Mouse (Mus musculus): ENCODE measurements around the gene Pcbp1. TPM values are rescaled to one million over a fixed set of nuclear protein-coding genes. Genes with fewer than 3 reads are reported as not detected.
"Not testable (repeated sequence)": the region's sequence is repeated elsewhere in the genome, so short reads cannot be mapped to it uniquely, and the experiment has no call there.

Gene Pcbp1
- polyA plus RNA-seq, 1 experiment from 2014 or later, result 518 TPM

DNA sequence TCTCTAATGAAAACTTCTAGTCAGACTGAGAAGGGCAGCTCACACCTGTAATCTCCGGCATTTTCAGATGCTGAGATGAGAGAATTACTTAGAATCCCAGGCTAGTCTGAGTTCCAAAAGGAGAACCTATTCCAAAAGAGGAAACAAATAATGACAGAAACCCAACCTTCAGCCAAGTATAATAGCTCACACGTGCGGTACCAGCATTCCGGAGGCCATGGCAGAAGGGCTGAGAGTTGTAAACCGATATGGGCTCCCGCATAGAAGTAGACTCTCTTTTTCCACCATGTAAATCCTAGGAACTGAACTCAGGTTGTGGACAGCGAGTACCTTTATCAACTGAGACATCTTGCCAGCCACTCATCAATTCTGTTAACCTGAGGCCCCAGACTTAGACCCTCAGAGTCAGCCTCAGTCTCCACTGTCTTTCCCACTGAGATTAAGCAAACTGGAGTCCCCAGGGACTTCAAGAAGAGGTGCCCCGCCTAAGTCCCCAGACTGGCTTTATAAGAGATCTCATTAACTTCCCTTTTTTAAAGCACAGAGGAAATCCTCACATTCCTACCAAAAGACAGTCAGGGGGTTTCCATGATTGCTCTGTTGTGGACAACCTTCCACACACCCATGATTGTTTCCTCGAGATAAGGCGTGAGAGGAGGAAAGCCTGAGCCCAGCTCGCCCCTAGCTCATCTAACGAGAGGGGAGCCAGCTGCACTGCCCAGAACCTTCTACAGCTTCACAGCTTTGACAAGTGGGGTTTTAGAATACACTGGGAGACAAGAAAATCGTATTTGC, 32.5 kb downstream of the Pcbp1 start:
- Histone ChIP-seq H3K4me3 (ENCODE audit: low read depth, low read length) (no peak overlapping the region), H3K36me3 (ENCODE audit: control insufficient read depth, insufficient read depth, low read length) (no peaks in the 10 kb centered on the region), H3K9ac (ENCODE audit: low read length) (no peak overlapping the region), H3K4me1 (ENCODE audit: control insufficient read depth, insufficient read depth, low read length) (no peaks in the 10 kb centered on the region), H3K9me3 (ENCODE audit: control insufficient read depth, low read length) (no peaks in the 10 kb centered on the region), H3K4me2 (ENCODE audit: low read depth) (no peak overlapping the region), H3K27me3 (ENCODE audit: control insufficient read depth, insufficient read depth, low read length) (no peaks in the 10 kb centered on the region), H3K27ac (ENCODE audit: low read depth, low read length) (no peak overlapping the region)
- WGBS, result 84% methylated on average over 13 of the region's 13 CpGs
- ATAC-seq (ENCODE audit: insufficient read depth, low FRiP score, low TSS enrichment), result no peak
- DNase-seq (ENCODE audit: low spot score), result no peak

DNA sequence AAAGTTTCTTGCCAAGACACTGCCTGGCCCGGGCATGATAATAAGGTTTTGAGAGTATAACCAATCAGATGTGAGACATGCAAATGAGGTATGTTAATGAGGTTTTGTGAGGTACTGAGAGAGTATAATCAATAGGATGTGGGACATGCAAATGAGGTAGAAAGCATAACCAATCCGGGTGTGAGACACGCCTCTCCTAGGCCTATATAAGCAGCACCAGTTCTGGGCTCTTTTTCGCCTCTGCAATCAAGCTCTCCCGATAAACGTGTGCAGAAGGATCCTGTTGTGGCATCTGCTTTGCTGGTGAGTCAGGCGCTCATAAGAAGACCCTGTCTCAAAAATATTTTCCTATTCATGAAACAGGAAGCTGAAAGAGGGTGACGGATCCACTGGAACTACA, 35.7 kb downstream of the Pcbp1 start:
- 94% methylated on average over 8 of the region's 8 CpGs for WGBS
- H3K27me3 ChIP-seq (ENCODE audit: control insufficient read depth, insufficient read depth, low read length); H3K4me2 ChIP-seq (ENCODE audit: low read depth); DNase-seq (ENCODE audit: low spot score); H3K36me3 ChIP-seq (ENCODE audit: control insufficient read depth, insufficient read depth, low read length); H3K9me3 ChIP-seq (ENCODE audit: control insufficient read depth, low read length); H3K4me3 ChIP-seq (ENCODE audit: low read depth, low read length); H3K27ac ChIP-seq (ENCODE audit: low read depth, low read length); H3K9ac ChIP-seq (ENCODE audit: low read length); ATAC-seq (ENCODE audit: insufficient read depth, low FRiP score, low TSS enrichment): not testable (repeated sequence)
- peaks cover 10% of the 10 kb centered on the region for H3K4me1 ChIP-seq (ENCODE audit: control insufficient read depth, insufficient read depth, low read length)

DNA sequence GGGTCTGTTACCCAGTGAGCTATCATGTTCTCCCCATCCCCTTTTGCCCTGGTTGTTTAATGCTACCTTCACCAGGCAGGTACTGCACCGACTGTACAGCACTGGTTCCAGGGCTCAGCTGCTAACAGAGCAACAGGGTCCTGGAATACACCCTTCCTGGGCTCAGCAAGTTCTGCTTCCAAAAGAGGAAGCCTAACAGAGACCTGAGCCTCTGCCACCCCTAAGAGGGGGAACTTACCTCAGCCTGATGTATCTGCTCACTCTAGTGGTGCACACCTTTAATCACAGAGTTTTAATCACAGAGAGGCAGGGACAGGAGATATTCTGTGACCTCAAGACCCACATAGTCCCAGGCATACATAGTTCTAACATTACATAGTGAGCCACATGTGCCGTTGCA, 36.2 kb downstream of the Pcbp1 start:
- H3K9me3 ChIP-seq (ENCODE audit: control insufficient read depth, low read length), result no peaks in the 10 kb centered on the region
- peaks cover 10% of the 10 kb centered on the region for H3K4me1 ChIP-seq (ENCODE audit: control insufficient read depth, insufficient read depth, low read length)
- ATAC-seq (ENCODE audit: insufficient read depth, low FRiP score, low TSS enrichment) (no peak), DNase-seq (ENCODE audit: low spot score) (no peak)
- H3K27me3 ChIP-seq (ENCODE audit: control insufficient read depth, insufficient read depth, low read length), result no peaks in the 10 kb centered on the region
- no peak overlapping the region for H3K27ac ChIP-seq (ENCODE audit: low read depth, low read length)
- H3K9ac ChIP-seq (ENCODE audit: low read length), result no peak overlapping the region
- H3K4me3 ChIP-seq (ENCODE audit: low read depth, low read length), result no peak overlapping the region
- no peak overlapping the region for H3K4me2 ChIP-seq (ENCODE audit: low read depth)
- WGBS, result 97% methylated on average over 2 of the region's 2 CpGs
- H3K36me3 ChIP-seq (ENCODE audit: control insufficient read depth, insufficient read depth, low read length), result no peaks in the 10 kb centered on the region

- H3K4me3 ChIP-seq (ENCODE audit: low read depth, low read length), result no peak overlapping the region
Observed at GRCm38 (mm10) chr6:86488149-86488485, 38.0 kb downstream of the Pcbp1 start.

GRCm38 (mm10) chr6:86487358-86488148, 38.6 kb downstream of the Pcbp1 start:
- 7% methylated on average over 24 of the region's 24 CpGs for WGBS
- Histone ChIP-seq H3K9me3 (ENCODE audit: control insufficient read depth, low read length) (no peaks in the 10 kb centered on the region), H3K4me2 (ENCODE audit: low read depth) (peak overlapping the region; percentile 36), H3K4me3 (ENCODE audit: low read depth, low read length) (no peak overlapping the region), H3K27ac (ENCODE audit: low read depth, low read length) (peak overlapping the region; percentile 96), H3K36me3 (ENCODE audit: control insufficient read depth, insufficient read depth, low read length) (no peaks in the 10 kb centered on the region), H3K4me1 (ENCODE audit: control insufficient read depth, insufficient read depth, low read length) (peaks cover 10% of the 10 kb centered on the region), H3K9ac (ENCODE audit: low read length) (peak overlapping the region; percentile 88), H3K27me3 (ENCODE audit: control insufficient read depth, insufficient read depth, low read length) (no peaks in the 10 kb centered on the region)
- ATAC-seq (ENCODE audit: insufficient read depth, low FRiP score, low TSS enrichment), result peak; percentile 89
- DNase-seq (ENCODE audit: low spot score), result peak; percentile 89

More at GRCm38 (mm10) chr6:86488149-86488485, 38.0 kb downstream of the Pcbp1 start:
- Histone ChIP-seq H3K4me1 (ENCODE audit: control insufficient read depth, insufficient read depth, low read length) (peaks cover 10% of the 10 kb centered on the region), H3K27ac (ENCODE audit: low read depth, low read length) (peak overlapping the region; percentile 96), H3K9ac (ENCODE audit: low read length) (peak overlapping the region; percentile 88), H3K36me3 (ENCODE audit: control insufficient read depth, insufficient read depth, low read length) (no peaks in the 10 kb centered on the region), H3K9me3 (ENCODE audit: control insufficient read depth, low read length) (no peaks in the 10 kb centered on the region), H3K4me2 (ENCODE audit: low read depth) (no peak overlapping the region), H3K27me3 (ENCODE audit: control insufficient read depth, insufficient read depth, low read length) (no peaks in the 10 kb centered on the region)
- DNase-seq (ENCODE audit: low spot score) (no peak), ATAC-seq (ENCODE audit: insufficient read depth, low FRiP score, low TSS enrichment) (no peak)
- WGBS, result 59% methylated on average over 3 of the region's 3 CpGs

DNA sequence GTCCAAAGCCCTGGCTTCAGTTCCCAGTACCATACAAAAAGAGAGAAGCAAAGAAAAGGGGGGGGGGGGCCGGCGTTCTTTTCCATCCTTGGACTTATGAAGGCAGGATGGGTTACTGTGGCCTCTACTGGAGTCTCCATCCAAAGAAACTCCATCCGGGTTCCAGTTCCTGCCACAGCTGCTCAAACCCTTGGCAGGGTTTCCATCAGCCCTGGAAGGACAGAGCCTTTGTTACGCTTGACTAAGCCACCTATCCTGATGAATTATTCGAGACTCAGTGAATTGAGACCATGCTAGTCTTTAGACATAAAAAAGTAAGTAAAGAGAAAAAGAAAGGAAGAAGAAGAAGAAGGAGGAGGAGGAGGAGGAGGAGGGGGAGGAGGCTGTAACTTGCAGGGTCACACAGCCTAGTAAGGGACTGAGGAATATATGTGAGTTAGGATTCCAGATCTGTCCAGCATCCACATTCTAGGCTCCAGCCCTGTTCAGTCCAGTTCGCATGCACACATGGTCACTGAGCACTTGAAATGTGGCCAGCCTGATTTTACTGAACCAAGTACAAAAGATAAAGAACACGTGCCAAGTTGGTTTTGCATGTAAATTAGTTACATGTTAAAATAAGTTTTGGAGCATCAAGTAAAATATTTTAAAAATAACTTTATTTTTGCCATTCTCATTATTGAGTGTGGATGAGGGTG, 40.0 kb downstream of the Pcbp1 start:
- no peak for ATAC-seq (ENCODE audit: insufficient read depth, low FRiP score, low TSS enrichment)
- no peak overlapping the region for H3K4me2 ChIP-seq (ENCODE audit: low read depth)
- no peak for DNase-seq (ENCODE audit: low spot score)
- WGBS, result 81% methylated on average over 7 of the region's 7 CpGs
- H3K4me3 ChIP-seq (ENCODE audit: low read depth, low read length), result no peak overlapping the region
- H3K4me1 ChIP-seq (ENCODE audit: control insufficient read depth, insufficient read depth, low read length), result peaks cover 10% of the 10 kb centered on the region
- no peak overlapping the region for H3K27ac ChIP-seq (ENCODE audit: low read depth, low read length)
- H3K27me3 ChIP-seq (ENCODE audit: control insufficient read depth, insufficient read depth, low read length), result no peaks in the 10 kb centered on the region
- no peaks in the 10 kb centered on the region for H3K9me3 ChIP-seq (ENCODE audit: control insufficient read depth, low read length)
- H3K36me3 ChIP-seq (ENCODE audit: control insufficient read depth, insufficient read depth, low read length), result no peaks in the 10 kb centered on the region
- H3K9ac ChIP-seq (ENCODE audit: low read length), result no peak overlapping the region

DNA sequence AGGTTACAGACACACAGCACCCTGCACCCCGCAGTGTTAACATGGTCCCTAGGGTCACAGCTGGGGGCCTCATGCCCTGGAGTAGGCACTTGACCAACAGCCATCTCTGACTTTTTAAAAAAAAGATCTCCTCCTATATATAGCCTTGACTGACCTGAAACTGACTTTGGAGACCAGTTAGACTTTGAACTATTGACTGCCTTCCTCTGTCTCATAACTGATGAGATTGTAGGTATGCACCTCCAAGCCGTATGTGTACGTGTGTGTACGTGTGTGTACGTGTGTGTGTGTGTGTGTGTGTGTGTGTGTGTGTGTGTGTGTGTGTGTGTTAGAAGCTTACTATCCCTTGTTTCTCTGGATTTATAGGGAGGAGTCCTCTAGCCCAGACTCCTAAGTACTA, 44.2 kb downstream of the Pcbp1 start:
- WGBS, result 89% methylated on average over 5 of the region's 5 CpGs
- no peak overlapping the region for H3K4me3 ChIP-seq (ENCODE audit: low read depth, low read length)
- no peaks in the 10 kb centered on the region for H3K27me3 ChIP-seq (ENCODE audit: control insufficient read depth, insufficient read depth, low read length)
- H3K4me2 ChIP-seq (ENCODE audit: low read depth), result no peak overlapping the region
- H3K4me1 ChIP-seq (ENCODE audit: control insufficient read depth, insufficient read depth, low read length), result peaks cover 17% of the 10 kb centered on the region; the same call in 1 of the 2 replicates
- no peaks in the 10 kb centered on the region for H3K9me3 ChIP-seq (ENCODE audit: control insufficient read depth, low read length)
- no peak for ATAC-seq (ENCODE audit: insufficient read depth, low FRiP score, low TSS enrichment)
- H3K27ac ChIP-seq (ENCODE audit: low read depth, low read length), result no peak overlapping the region
- no peak for DNase-seq (ENCODE audit: low spot score)
- H3K36me3 ChIP-seq (ENCODE audit: control insufficient read depth, insufficient read depth, low read length), result no peaks in the 10 kb centered on the region
- H3K9ac ChIP-seq (ENCODE audit: low read length), result no peak overlapping the region

DNA sequence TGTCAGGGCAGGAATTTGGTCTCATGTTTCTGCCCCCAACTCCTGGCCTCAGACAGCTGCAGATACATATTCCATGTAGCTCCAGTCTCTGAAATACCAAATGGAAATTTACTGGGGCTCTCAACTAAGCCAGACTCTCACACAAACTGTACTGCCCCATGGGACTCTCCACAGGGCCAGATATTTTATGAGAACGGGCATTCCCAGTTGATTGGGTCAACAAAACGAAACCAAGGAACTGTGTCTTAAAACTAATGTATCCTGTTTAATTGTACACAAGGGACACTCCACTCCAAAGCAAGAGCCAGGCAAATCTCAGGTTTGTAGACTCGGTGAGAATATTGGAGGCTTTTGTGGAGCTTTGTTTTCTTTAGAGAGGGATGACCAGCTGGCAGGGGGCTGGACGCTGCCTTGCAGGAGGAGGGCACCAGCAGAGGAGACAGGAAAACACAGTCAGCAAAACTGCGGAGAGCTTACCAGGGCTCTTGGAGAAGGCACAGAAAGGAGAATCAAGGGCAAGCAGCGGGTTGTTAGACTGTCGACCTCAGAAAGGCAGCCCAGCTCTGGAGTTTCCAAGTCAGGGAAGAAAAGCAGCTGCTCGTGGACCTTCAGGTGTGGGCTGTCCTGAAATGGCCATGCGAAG, 45.8 kb downstream of the Pcbp1 start:
- no peak for DNase-seq (ENCODE audit: low spot score)
- Histone ChIP-seq H3K4me3 (ENCODE audit: low read depth, low read length) (peak overlapping the region; percentile 4; the same call in 1 of the 2 replicates), H3K27me3 (ENCODE audit: control insufficient read depth, insufficient read depth, low read length) (no peaks in the 10 kb centered on the region), H3K4me2 (ENCODE audit: low read depth) (peak overlapping the region; percentile 20; the same call in 1 of the 2 replicates), H3K4me1 (ENCODE audit: control insufficient read depth, insufficient read depth, low read length) (peaks cover 17% of the 10 kb centered on the region; the same call in 1 of the 2 replicates), H3K9ac (ENCODE audit: low read length) (no peak overlapping the region; the same call in none of the 2 replicates), H3K9me3 (ENCODE audit: control insufficient read depth, low read length) (no peaks in the 10 kb centered on the region), H3K27ac (ENCODE audit: low read depth, low read length) (peak overlapping the region; percentile 90), H3K36me3 (ENCODE audit: control insufficient read depth, insufficient read depth, low read length) (no peaks in the 10 kb centered on the region)
- no peak for ATAC-seq (ENCODE audit: insufficient read depth, low FRiP score, low TSS enrichment)
- WGBS, result 34% methylated on average over 9 of the region's 9 CpGs

All from neural tube, embryonic 11.5 days (tissue).